Mouse (Mus musculus): ENCODE results near the gene Sh3bgr.

Gene Sh3bgr

DNA sequence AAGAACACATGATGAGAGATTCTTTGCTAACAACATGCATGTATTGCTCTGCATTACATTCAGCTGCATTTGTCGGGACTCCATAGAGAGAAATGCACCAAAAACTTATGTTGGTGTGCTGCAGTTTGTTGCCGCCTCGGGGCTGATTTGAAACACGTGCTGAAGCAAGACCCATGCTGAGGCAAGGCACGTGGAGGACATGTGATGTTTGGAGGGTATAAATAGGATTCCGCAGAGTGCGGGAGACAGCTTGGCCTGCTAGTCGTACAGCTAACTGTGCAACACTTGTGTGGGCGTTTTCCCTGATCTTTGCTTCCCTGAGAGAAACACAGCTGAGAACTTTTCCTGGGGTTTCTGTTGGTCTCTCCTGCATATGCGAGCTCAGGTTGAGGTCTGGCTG is 9.5 kb downstream of the Sh3bgr start:
- no peak for DNase-seq (ENCODE audit: low read depth, low spot score)

DNA sequence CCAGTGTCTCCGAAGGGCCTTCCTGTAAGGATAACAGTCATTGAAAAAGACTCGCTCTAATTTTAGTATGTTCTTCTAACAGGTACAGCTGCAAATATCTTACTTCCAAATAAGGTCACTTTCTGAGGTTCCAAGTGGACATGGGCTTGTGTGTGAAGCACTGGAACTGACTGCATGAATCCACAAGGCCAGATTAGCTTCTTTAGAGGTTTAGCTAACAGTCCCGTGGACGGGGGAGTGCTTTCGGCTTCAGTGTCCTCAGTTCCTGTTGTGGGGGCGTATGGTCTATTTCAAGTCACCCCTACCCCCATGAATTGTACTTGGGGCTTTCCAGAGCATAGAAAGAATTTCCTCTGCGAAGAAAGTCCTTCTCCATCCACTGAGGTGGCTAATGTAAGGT is 10.6 kb downstream of the Sh3bgr start:
- DNase-seq (ENCODE audit: low read depth, low spot score): no peak

DNA sequence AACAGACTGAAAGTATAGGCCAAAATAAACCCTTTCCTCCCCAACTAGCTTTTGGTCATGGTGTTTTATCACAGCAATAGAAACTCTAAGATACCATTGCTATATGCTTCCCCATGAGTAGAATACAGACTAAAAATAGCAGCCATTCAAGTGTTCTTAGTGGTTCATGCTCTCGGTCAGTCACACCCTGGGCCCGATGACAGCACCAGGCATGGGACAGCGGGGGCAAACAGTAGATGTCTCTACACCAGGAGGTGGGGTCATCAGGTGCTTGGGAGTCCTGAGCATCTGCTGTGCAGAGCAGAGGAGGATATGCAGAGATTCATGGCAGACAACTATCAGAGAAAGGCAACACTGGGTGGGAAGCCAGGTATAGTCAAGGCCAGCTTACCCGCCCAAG is 12.8 kb downstream of the Sh3bgr start:
- no peak for DNase-seq (ENCODE audit: low read depth, low spot score)

DNA sequence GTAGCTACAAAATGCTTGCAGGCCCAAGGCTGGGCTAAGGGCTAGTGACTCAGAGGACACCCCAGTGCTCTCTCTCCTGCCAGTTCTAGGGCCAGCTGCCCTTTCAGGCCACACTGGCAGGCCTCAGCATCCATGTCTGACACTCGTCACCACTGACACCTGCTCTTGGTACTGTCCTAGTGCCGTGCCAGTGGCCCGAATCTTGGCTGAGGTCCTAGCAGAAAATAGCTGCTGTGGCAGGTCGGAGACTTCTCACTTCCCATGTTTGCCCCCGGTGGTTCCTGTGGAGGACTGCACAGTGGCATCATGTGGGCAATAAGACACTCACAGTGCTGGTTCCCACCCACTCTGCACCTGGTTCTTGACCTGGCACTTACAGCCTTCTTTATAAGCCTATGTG is 21.2 kb downstream of the Sh3bgr start:
- DNase-seq (ENCODE audit: low read depth, low spot score): no peak

DNA sequence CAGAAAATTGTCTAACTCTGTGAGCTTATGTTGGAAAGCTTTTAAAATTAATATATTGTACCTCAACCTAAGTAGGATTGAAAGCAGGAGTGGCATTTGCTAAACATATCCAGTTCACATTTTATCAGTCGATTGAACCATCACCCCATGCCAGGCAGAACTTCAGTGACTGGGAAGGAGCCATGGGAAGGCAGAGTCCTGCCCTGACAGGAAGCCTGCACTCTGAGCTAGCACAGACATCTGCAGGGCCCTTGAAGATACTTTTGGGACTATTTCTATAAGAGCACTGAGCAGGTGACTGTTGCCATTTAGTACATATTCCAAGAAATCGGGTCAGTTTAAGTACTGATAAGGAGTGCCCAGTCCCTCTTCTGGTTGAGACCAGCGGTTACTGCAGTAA is 21.7 kb downstream of the Sh3bgr start:
- no peak for DNase-seq (ENCODE audit: low read depth, low spot score)

DNA sequence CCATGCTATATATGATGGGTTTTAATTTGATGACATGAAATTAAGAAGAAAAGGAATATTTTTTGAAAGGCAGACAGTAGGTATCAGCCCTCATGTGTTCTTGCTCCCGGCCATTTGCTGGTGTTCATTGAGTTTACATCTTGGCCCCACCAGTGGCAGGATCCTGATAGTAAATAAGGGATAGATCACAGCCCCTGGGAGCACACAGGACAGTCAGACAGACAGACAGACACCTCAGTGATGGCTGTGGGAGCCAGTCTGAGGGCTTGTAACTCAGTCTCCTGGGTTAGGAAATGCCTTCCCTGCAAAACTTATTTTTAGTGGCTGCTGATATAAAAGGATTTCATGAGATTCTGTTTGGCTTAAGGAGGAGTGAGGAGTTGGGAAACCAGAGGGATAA is 22.2 kb downstream of the Sh3bgr start:
- DNase-seq (ENCODE audit: low read depth, low spot score): no peak

DNA sequence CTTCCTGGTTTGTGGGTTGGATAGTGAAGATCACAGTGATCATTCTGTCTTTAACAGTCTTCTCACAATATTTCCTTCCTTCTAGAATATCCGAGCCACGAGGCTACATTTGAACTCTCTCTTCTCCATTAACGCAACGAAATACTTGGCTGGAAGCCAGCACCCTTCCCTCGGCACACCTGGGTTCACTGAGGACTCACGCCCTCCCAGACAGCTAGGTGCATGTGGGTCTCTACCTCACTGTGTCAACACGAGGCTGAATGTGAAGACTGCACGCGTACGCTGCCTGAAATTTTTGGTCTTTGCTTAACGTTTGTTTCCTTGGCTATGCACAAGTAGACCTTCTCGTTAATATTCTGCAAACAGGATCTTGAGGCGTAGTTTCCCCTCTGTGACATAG is 28.2 kb downstream of the Sh3bgr start:
- DNase-seq (ENCODE audit: low read depth, low spot score): no peak

DNA sequence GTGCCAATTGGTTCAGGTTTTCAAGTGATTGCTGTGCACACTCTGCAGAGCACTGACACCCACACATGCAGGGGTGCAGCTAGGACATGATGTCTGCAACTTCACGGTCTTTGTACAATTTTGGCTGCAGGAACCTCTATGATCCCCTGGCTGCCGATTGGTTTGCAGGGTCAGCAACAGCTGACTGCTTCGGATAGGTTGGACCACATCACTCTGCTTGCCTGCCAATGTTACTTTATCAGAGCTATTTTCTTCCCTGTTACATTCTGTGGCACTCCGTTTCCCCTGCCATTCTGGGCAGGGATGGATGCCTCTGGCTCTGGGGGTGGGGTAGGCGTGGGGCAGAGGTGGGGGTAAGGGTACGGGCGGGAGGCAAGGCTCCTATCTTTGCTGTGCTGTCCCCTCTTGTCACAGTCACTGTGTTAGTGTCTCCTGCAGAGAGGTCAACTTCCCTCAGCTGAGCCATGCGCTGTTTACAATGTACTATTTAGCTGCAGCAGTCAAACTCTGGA is 28.9 kb downstream of the Sh3bgr start:
- no peak for DNase-seq (ENCODE audit: low read depth, low spot score)

DNA sequence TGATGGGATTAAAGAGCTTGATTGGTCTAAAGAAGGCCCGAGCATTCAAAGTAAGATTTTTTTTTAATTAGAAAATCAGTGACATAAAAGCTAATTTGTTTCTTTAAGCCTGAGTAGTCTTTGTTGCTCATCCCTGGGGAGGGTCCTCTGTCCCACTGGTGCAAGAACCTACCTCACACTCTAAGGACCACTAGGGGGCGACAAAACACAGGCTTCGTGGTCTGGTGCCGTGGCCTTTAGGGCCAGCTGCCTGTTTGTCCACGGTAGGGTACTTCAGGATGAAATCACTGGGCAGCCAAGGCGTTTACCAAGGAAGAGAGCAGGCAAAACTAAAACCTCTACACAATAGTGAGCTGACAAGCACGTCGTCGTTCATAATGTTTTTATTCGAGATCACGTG is 30.2 kb downstream of the Sh3bgr start:
- no peak for DNase-seq (ENCODE audit: low read depth, low spot score)

DNA sequence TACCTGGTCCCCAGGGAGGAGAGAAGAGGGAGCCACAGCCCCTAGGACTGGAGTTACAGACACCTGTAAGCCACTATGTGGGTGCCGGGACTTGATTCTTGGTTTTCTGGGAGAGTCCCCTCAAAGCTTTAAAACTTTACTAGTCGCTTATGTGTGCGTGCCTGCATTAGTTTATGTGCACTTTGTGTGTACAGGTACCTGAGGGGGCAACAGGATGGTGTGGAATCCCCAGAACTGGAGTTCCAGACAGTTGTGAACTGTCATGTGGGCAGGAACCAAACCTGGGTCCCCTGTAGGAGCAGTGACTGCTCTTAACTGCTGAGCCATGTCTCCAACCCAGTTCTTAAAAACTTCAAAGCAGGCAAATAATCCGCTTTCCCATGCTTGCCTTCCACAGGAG is 31.0 kb downstream of the Sh3bgr start:
- no peak for DNase-seq (ENCODE audit: low read depth, low spot score)

DNA sequence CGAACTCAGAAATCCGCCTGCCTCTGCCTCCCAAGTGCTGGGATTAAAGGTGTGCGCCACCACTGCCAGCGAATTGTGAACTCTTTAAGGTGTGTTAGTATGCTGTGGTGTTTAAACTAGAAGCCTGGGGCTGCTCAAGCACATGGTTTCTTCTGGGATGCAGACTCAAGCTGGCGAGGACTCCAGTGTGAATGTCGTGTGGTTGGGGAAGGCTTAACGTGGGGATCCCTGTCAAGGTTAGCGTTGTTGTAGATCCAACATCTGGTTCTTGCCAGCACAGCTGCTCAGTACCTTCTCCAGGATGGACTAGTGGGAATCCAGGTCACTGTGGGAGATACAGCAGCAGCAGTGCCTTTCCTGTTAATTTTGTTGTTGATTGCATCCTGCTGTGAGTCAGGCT is 31.7 kb downstream of the Sh3bgr start:
- DNase-seq (ENCODE audit: low read depth, low spot score): no peak

DNA sequence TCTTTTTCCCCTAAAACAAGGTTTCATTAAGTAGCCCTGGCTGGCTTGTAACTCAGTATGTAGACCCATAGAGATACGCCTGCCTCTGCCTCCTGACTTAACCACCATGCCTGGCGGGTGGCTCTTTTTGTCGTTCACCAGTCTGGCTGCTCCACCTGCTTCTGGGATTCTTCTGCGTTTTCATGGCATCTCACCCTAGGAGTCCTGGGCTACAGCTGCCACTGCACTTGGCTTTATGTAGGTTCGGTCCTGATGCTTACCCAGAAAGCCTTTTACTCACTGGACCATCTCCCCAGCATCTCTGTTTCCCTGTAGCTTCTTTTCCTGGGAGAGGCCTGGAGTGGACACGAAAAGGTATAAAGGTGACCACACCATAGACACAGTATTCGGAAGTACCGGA is 33.7 kb downstream of the Sh3bgr start:
- DNase-seq (ENCODE audit: low read depth, low spot score): no peak

DNA sequence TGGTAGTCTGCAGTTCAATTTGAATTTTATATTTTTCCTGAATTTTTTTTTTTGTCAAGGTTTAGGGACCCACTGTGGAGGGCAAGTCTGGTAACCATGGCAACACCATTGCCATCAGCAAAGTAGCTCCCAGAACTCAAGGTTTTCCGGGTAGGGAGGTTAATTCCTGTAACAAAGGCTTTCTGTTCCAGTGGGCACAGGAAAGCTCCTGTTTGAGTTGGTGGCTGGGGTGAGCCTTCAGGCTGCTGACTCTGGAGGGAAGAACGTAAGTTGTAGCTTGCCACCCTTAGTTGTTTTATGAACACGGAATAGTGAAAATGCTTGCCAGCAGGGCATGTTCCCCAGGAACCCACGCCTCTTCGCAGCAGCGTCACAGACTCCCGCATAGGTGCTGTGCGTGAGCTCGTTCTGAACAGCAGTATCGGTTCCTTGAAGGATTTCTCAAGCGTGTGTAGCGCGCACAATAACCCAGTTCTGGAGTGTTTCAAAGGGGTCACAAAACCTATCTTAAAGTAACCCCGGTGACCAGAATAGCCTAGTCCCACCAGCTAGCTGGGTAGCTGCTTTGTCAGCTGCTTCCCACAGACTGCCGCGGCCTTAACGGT is 35.2 kb downstream of the Sh3bgr start, which contains the start of gene B3galt5:
Gene B3galt5 (plus strand): TSS at position 436 of the 605 bp plus-strand sequence.
- DNase-seq (ENCODE audit: low read depth, low spot score): no peak

DNA sequence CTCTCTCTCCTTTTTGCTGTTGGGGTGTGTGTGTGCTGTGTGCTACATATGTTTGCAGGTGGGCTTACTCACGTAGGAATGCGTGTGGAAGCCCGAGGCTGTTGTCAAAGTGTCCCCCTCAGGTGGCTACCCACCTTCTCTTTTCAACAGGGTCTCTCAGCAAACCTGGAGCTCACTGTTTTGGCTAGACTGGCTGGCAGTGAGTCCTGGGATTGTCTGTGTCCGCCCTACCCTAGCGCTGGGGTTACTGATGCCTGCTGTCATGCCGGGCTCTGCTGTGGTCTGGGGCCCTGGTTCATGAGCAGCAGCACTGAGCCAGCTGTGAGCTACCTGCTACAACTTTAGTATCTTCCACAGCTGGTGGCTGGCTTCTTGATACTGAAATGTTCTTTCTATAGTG is 44.2 kb downstream of the Sh3bgr start:
- DNase-seq (ENCODE audit: low read depth, low spot score): no peak

DNA sequence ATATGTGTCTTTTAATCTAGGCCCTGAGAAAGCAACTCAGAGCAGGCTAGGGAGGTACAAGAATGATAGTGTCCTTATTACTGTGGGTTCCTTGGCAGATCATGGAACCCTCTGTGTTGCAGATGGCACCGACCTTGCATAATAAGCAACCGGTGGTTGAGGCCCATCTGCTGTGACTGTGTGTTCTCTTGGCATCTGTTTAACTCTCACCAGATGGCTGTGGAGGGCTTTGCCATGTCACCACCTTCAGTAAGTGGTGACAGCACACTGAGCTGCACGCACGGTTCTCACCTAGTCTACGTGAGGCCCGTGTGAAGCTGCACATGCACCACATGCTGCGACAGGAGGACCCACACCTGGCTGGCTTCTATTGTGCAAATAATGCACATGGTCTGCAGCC is 49.4 kb downstream of the Sh3bgr start:
- no peak for DNase-seq (ENCODE audit: low read depth, low spot score)

DNA sequence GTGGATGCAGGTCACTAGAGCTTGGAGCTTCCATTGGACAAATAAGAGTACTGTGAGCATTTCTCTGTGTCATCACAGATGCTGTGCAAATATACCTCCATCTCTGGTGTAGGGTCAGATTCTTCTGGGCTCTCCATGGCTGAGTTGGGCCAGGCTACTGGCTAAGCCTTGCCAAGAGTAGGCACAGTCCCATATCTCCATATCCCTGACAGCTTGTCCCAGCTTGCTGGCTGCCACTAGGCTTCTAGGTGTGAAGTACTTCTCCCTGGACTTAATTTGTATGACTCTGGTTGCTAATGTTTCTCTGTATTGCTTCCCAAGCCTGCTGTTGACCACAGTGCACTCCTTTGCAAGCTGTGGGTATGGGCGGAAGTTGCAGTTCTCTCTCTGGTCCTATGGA is 51.9 kb downstream of the Sh3bgr start:
- no peak for DNase-seq (ENCODE audit: low read depth, low spot score)

DNA sequence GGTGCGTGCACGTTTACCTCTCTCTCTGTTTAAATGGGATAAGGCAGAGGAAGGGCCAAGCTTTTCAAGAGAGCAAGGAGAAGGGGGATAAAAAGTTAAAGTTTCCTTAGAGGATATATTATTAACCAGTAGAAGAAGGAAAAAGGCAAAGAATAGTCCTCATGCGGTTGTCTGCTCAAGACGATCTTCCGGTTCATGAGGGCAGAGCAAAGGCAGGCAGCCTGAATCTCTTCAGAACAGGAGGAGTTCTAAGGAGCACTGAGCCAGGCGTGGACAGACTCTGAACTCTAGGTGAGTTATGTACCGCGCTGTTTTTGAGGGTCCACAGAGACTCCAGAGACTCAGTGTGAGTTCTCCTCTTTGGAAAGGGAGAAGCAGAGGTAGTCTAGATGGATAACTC is 58.2 kb downstream of the Sh3bgr start:
- DNase-seq (ENCODE audit: low read depth, low spot score): no peak

DNA sequence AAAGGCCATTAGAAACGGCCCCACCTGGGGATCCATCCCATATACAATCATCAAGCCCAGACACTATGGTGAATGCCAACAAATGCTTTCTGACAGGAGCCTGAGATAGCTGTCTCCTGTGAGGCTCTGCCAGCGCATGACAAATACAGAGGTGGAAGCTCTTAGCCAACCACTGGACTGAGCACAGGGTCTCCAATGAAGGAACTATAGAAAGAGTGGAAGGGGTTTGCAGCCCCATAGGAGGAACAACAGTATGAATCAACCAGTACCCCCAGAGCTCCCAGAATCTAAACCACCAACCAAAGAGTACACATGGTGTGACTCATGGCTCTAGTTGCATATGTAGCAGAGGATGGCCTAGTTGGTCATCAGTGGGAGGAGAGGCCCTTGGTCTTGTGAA is 71.5 kb downstream of the Sh3bgr start:
- no peak for DNase-seq (ENCODE audit: low read depth, low spot score)

DNA sequence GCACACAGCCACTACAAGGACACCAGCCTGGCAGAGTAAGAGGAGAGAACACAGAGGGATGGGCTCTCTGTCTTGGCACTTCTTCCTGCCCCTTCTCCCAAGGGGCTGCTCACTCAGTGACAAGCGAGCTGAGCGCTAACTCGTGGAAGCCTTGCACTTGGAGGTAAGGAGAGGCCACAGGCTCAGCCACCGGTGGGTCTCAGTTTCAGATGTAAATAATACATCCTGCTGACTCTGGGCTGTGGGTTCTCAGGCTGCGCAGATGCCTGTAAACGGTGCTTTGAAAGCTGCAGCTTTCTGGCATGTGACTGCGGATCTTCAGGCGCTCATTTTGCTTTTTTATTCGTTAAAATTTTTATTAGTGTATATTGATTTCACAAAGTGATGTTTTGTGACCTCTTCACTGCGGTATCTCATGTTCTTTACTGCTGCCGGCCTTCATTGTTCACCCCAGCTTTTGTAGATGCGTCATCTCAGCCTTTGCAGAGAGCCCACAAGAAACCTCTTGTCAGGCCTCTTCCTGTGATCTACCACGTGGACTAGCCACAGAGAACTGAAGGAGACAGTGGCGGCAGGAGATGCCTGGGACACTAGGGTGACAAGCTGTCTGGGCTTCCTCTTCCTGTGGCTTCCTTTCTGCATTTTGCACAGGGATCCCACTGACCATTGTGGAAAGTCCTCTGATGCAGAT is 72.8 kb downstream of the Sh3bgr start:
- no peak for DNase-seq (ENCODE audit: low read depth, low spot score)

DNA sequence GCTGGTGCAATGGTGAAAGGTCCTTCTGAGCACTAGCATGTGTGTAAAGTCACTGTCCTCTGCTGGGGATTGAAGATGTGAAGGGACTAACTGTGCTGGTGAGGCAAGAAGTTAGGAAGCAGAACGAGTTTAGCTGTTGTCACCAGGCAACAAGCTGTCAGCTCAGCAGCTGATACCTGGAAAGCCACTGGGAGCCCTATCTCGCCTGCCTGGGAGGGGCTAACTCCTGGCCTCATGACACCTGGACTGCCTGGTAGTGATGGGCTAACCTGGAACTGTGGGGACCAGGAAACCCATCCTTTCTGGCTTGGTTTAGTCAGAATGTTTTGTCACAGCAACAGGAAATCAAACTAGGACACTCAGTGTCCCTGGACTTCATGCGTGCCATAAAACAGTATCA is 76.3 kb downstream of the Sh3bgr start:
- DNase-seq (ENCODE audit: low read depth, low spot score): no peak

Data from WW6 (cell line).